Mouse (Mus musculus) embryonic facial prominence, embryonic 12.5 days (tissue): ENCODE data around the gene Wdr20. TPM values are rescaled to one million over a fixed set of nuclear protein-coding genes. Genes with fewer than 3 reads are reported as not detected.
"Not testable (repeated sequence)": the region's sequence is repeated elsewhere in the genome, so short reads cannot be mapped to it uniquely, and the experiment has no call there.

Experiments
- ATAC-seq: fragments of 200-750 bp; cut with Nextera tagmentation; 2 replicates; pipeline ENCODE4 v1.8.0; 2017; ENCODE audit not compliant: insufficient number of reproducible peaks, insufficient read depth, low FRiP score, low TSS enrichment
- H3K27ac ChIP-seq: fragments of 300-500 bp; sonication (generic); 2 replicates; pipeline ENCODE4 v1.5.1; 2016; ENCODE audit warnings: mild to moderate bottlenecking
- H3K27me3 ChIP-seq: fragments of 300-500 bp; sonication (generic); 2 replicates; pipeline ENCODE4 v1.6.1; 2016; ENCODE audit warnings: mild to moderate bottlenecking, moderate library complexity
- H3K36me3 ChIP-seq: fragments of 300-500 bp; sonication (generic); 2 replicates; pipeline ENCODE4 v1.6.1; 2016; ENCODE audit warnings: mild to moderate bottlenecking
- H3K4me1 ChIP-seq: fragments of 300-500 bp; sonication (generic); 2 replicates; pipeline ENCODE4 v1.6.1; 2016
- H3K4me2 ChIP-seq: fragments of 300-500 bp; sonication (generic); replicated peaks from 2 replicates; pipeline ENCODE4 v1.6.1; 2016; ENCODE audit warnings: mild to moderate bottlenecking, moderate library complexity
- H3K4me3 ChIP-seq: fragments of 300-500 bp; sonication (generic); 2 replicates; pipeline ENCODE4 v1.5.1; 2016; ENCODE audit warnings: mild to moderate bottlenecking
- H3K9ac ChIP-seq: fragments of 300-500 bp; sonication (generic); 2 replicates; pipeline ENCODE4 v1.6.1; 2016; ENCODE audit warnings: mild to moderate bottlenecking, moderate library complexity
- H3K9me3 ChIP-seq: fragments of 300-500 bp; sonication (generic); 2 replicates; pipeline ENCODE4 v1.6.1; 2016; ENCODE audit warnings: mild to moderate bottlenecking, moderate library complexity
- WGBS: fragments of 180-500 bp; shearing (Covaris S2); methylation state at CpG from one replicate; pipeline ENCODE4 v1.1.7; 2016; 5-methylcytosine and 5-hydroxymethylcytosine counted together
- polyA plus RNA-seq: library from polyadenylated mRNA; unstranded; fragments of >200 nt; fragmentation: Nextera tagmentation; extraction: Ambion mirVana; gene quantifications from 2 replicates; pipeline ENCODE4 v1.2.1, GENCODE M21; 2016

Wdr20 gene
- polyA plus RNA-seq, result 30.1 and 31.7 TPM in 2 replicates

DNA sequence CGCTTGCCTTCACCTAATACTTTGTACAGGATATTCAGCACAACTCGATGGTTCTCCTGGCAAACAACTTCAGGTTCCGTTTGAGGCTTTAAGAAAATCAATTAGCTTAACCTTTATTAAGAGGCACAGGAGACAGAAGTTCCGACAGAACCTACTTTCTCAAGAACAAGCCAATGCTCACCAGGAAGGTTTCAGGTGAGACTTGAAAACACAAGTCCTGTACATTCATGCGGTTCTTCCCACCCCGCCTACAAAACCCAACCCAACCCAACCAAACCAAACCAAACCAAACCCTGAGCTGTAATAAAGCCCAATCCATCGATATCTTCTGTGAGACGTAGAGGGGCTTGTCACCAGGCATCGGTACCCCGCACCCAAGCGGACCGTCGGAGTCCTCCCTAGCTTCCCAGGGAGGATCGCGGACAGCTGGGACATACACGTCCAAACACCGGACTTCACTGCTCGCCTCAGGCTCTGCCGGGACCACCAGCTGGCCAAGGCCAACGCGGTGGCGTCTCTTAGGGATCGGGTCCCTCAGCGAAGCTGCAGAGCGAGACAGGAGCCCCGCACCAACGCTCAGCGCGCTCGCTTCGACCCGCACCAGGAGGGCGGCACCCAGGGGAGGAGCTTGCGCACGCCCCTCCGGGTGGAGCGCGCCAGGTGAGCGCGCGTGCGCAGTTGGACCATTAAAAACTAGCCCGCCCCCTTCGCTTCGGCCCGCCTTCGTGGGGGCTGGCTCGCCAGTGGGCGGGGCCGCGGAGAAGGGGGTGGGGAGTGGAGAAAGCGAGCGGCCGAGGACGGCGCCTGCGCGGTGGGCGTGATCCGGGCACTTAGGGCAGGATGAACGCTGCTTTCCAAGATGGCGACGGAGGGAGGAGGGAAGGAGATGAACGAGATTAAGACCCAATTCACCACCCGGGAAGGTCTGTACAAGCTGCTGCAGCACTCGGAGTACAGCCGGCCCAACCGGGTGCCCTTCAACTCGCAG lies at the start of gene Wdr20:
Gene Wdr20 (plus strand): TSS at position 775 of the 988 bp plus-strand sequence.
- WGBS, result 2% methylated on average over 68 of the region's 69 CpGs
- Histone ChIP-seq H3K36me3 (no peaks in the 10 kb centered on the region), H3K27me3 (no peaks in the 10 kb centered on the region), H3K4me2 (peak within 1 kb of the TSS; percentile 82), H3K9me3 (no peaks in the 10 kb centered on the region), H3K27ac (peak within 1 kb of the TSS; percentile 87), H3K9ac (peak within 1 kb of the TSS; percentile 92), H3K4me3 (peak within 1 kb of the TSS; percentile 84), H3K4me1 (peaks cover 13% of the 10 kb centered on the region)
- ATAC-seq, result peak; percentile 92

DNA sequence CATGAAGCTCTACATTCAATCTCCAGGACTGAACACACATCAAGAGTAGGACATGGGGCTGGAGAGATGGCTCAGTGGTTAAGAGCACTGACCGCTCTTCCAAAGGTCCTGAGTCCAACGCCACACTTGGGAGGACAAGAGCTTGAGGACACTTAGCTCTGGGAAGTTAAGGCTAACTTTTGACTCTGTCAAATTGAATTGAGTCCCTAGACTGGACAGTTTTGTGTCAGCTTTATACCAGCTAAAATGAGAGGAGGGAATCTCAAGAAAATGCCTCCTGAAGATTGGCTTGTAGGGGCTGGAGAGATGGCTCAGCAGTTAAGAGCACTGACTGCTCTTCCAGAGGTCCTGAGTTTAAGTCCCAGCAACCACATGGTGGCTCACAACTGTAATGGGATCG lies 48.8 kb upstream of the Wdr20 start:
- H3K27me3 ChIP-seq, H3K4me1 ChIP-seq, ATAC-seq, H3K9ac ChIP-seq, H3K4me2 ChIP-seq, H3K4me3 ChIP-seq, H3K27ac ChIP-seq, H3K9me3 ChIP-seq: not testable (repeated sequence)
- WGBS, result 93% methylated on average over 3 of the region's 3 CpGs
- peaks cover 54% of the 10 kb centered on the region for H3K36me3 ChIP-seq

DNA sequence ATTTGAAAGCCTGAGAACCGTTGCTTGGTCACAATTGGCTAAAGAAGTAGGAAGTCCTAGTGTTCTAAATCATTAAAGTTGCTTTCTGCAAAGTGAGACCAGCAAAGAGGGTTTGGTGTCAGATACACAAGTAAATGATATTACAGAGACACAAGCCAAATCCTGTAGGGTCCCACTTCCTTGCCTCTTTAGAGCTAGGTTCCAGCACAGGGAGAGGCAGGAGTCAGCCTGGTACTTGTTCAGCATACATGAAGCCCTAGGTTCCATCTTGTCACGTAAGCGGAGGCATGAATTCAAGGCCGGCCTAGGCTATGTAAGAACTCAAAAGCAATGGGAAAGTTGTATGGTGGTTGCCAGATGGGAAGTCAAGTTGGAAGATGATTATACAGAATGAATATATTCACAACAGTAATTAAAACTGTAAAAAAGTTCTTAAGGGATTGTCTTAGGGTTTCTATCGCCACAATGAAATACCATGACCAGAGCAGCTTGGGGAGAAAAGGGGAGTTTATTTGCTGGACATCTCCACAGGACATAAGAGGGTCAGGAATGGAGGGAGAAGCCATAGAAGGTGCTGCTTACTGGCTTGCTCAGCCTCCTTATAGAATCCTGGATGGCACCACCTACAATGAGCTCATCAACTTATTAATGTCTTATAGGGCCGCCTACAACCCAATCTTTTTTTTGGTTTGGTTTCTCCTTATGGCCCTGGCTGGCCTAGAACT lies 47.7 kb upstream of the Wdr20 start:
- H3K27me3 ChIP-seq, result no peaks in the 10 kb centered on the region
- WGBS, result 88% methylated on average over 6 of the region's 6 CpGs
- no peak overlapping the region for H3K9ac ChIP-seq
- no peak overlapping the region for H3K4me3 ChIP-seq
- no peak overlapping the region for H3K4me2 ChIP-seq
- ATAC-seq, result no peak
- no peaks in the 10 kb centered on the region for H3K9me3 ChIP-seq
- H3K27ac ChIP-seq, result no peak overlapping the region
- H3K36me3 ChIP-seq, result peaks cover 61% of the 10 kb centered on the region
- peaks cover 12% of the 10 kb centered on the region for H3K4me1 ChIP-seq

DNA sequence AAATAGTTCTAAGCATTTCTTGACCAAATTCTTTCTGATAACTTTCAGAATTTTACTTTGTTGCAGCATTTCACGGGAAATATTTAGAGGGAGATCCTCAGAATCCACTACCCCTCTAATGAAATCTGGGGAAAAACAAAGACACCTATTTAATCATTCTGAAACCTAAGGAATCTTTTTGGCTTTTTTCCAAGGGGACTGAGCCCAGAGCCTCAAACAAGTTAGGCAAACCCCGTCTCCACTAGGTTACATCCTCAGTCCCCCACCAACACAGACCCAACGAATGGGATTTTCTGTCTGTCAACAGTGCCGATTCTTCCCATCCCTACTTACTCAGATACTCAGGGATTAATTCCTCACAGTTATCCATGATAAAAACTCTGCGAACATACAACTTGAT lies 44.4 kb upstream of the Wdr20 start:
- not testable (repeated sequence) for H3K4me3 ChIP-seq, H3K4me2 ChIP-seq

DNA sequence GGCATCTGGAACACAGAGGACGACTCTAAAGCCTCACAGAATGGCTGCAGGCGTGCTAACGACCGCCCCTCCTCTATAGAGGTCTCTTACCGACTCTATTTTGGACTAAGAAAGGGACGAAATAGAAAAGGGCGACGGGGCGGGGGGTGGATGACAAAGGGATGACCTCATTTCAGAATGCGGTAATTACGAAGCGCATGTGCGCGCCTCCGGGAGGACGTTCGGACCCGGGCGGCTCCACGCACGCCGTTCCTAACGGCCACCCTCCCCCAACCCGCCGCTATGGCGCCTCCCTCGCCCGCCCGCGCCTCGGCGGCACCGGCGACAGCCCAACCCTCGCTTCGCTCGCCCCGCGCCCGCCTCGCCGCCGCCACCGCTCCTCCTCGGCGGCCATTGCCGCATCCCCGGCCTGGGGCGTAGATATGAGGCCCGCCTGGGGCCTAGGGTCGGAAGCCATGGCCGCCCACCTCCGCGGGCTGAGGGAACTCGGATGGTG lies 42.0 kb upstream of the Wdr20 start:
- peaks cover 12% of the 10 kb centered on the region for H3K4me1 ChIP-seq
- H3K36me3 ChIP-seq, result peaks cover 27% of the 10 kb centered on the region
- H3K27me3 ChIP-seq, result no peaks in the 10 kb centered on the region
- 1% methylated on average over 43 of the region's 55 CpGs for WGBS
- peak overlapping the region; percentile 62 for H3K4me2 ChIP-seq
- H3K4me3 ChIP-seq, result peak overlapping the region; percentile 98
- peak; percentile 29 for ATAC-seq
- H3K27ac ChIP-seq, result peak overlapping the region; percentile 94
- peak overlapping the region; percentile 99 for H3K9ac ChIP-seq
- H3K9me3 ChIP-seq, result no peaks in the 10 kb centered on the region

More for the DNA sequence above, 44.4 kb upstream of the Wdr20 start:
- WGBS, result 85% methylated on average over 5 of the region's 5 CpGs
- H3K9me3 ChIP-seq, H3K27ac ChIP-seq, H3K27me3 ChIP-seq, H3K4me1 ChIP-seq, H3K9ac ChIP-seq, ATAC-seq: not testable (repeated sequence)
- peaks cover 51% of the 10 kb centered on the region for H3K36me3 ChIP-seq

DNA sequence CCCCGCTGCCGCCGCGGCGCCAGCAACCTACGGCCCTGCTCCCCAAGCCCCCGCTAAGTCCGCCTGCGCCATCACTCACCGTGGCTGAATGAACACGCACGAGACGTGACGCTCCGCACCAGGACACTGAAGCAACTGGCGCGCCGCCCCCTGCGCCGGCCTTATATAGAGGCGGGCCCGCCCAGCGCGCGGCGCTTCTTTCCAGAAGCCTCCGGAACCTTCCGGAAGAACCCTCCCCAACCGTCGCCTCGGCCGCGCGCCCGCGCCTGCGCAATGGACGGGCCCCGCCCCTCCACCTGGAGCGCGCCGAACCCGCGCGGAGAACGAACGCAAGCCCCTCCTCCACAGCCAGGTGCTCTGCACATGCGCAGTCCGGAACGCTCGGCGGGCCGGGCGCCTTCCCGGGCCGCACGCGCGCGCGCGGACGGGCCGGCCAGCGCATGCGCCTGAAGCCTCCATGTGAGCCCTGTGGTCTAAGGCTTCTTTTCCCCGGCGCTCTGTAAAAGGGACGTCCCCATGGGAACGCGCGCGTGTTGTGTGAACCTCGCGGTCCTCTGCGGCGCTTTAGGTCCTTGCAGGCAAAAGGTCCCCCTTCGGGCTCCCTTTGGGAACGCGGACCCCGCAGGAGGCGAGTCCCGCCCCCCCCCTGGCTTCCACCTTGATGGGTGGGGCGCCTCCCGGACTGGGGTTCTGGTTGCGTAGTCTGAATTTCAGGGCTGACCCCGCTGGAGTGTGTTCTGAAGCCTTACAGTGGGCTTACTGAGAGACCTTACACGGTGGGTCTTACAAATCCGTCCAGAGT lies 41.4 kb upstream of the Wdr20 start:
- Histone ChIP-seq H3K36me3 (peaks cover 26% of the 10 kb centered on the region), H3K27me3 (no peaks in the 10 kb centered on the region), H3K9ac (peak overlapping the region; percentile 99), H3K4me1 (peaks cover 12% of the 10 kb centered on the region), H3K4me3 (peak overlapping the region; percentile 98), H3K27ac (peak overlapping the region; percentile 94), H3K9me3 (no peaks in the 10 kb centered on the region), H3K4me2 (peak overlapping the region; percentile 62)
- peak; percentile 86 for ATAC-seq
- under 1% methylated on average over 89 of the region's 89 CpGs for WGBS

DNA sequence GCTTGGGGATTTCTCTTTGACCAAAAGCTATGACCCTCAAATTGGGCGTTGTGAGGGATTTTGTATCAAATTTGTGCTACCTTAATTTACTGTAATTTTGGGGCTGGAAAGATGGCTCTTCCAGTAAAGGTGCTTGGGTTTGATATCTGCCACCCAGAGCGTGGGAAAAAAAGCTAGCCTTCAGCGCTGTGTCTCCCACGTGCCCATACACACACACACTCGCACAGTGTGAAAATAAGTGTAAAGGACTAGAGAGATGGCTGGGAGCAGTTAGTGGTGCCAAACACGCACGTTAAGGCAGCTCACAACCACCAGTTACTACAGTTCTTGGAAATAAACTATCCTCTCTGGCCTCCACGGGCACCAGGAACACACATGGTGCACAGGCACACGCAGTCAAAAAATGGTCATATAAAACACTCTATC lies 40.8 kb upstream of the Wdr20 start:
- H3K4me1 ChIP-seq, result peaks cover 12% of the 10 kb centered on the region
- H3K27me3 ChIP-seq, result no peaks in the 10 kb centered on the region
- peaks cover 20% of the 10 kb centered on the region for H3K36me3 ChIP-seq
- WGBS, result 53% methylated on average over 9 of the region's 9 CpGs
- H3K4me2 ChIP-seq, result peak overlapping the region; percentile 62
- peak overlapping the region; percentile 98 for H3K4me3 ChIP-seq
- no peak for ATAC-seq
- peak overlapping the region; percentile 94 for H3K27ac ChIP-seq
- H3K9me3 ChIP-seq, result no peaks in the 10 kb centered on the region
- peak overlapping the region; percentile 99 for H3K9ac ChIP-seq

DNA sequence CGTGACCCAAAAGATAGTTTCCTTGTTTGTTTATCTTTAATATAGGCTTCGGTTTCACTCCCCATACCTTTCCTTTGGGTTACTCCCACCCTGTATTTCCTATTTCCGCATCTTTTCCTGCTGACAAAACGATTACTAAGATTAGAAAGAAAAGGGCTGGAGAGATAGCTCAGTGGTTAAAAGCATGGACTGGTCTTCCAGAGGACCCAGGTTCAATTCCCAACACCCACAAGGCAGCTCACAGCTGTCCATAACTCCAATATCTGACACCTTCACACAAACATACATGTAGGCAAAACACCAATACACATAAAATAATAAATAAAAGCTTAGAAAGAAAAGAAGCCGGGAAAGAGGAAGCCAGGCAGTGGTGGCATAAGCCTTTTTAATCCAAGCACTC lies 40.3 kb upstream of the Wdr20 start:
- peaks cover 18% of the 10 kb centered on the region for H3K36me3 ChIP-seq
- H3K27ac ChIP-seq, result no peak overlapping the region
- H3K9me3 ChIP-seq, result no peaks in the 10 kb centered on the region
- no peak overlapping the region for H3K9ac ChIP-seq
- peaks cover 12% of the 10 kb centered on the region for H3K4me1 ChIP-seq
- 71% methylated on average over 5 of the region's 5 CpGs for WGBS
- ATAC-seq, result no peak
- no peaks in the 10 kb centered on the region for H3K27me3 ChIP-seq
- H3K4me2 ChIP-seq, result no peak overlapping the region
- H3K4me3 ChIP-seq, result no peak overlapping the region

DNA sequence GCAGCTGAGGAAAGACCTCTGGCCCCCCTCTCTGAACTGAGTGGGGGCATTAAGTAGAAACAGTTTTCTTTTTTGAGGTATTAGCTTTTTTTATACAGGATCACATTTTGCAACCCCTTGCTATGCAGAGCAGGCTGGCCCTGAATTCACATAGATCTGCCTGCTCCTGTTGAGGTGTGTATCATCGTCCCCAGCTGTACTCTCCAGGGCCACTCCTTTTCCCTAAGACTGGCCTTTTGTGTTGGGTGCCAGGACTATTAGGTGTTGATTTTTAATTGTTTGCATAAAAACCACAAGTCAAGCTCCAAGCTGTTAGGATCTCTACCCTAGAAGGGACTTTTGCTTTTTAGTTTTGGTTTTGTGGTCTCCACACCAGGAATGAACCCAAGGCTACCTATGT lies 39.7 kb upstream of the Wdr20 start:
- WGBS, result 90% methylated on average over 1 of the region's 1 CpGs
- Histone ChIP-seq H3K27ac (no peak overlapping the region), H3K9ac (no peak overlapping the region), H3K27me3 (no peaks in the 10 kb centered on the region), H3K36me3 (peaks cover 14% of the 10 kb centered on the region), H3K4me3 (no peak overlapping the region), H3K4me1 (peaks cover 13% of the 10 kb centered on the region), H3K9me3 (no peaks in the 10 kb centered on the region), H3K4me2 (no peak overlapping the region)
- ATAC-seq, result no peak

DNA sequence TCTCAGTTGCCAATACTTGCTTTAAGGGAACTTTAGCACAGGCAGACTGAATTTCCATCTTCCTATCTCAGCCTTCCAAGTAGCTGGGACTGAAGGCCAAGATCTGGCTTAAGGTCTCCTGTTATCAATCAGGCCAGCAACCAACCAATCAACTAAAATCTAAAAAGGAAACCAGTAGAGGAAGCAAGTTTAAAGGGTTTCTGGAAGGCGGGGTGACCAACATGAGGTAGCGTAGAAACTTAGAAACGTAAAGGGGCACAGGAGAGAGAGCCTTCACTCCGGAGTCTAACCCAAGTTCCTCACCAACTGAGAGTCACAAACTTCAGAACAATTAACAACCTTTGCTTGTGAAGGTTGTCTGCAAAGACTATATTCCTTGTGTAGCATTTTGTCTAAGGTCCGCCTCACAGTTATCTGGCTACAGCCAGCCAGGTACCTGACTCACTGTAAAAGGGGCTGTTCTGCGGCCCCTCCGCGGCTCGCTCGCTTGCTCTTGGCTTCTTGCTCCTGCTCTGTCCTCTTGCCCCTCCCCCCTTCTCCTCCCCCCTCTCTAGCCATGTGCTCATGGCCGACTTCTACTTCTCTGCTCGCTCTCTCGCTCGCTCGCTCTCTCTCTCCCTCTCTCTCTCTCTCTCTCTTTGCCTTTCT lies 39.1 kb upstream of the Wdr20 start:
- Histone ChIP-seq H3K4me2 (no peak overlapping the region; the same call in 1 of the 2 replicates), H3K27ac (no peak overlapping the region), H3K9me3 (no peaks in the 10 kb centered on the region), H3K36me3 (peaks cover 10% of the 10 kb centered on the region), H3K4me1 (peaks cover 16% of the 10 kb centered on the region), H3K9ac (no peak overlapping the region), H3K4me3 (no peak overlapping the region), H3K27me3 (no peaks in the 10 kb centered on the region)
- no peak for ATAC-seq
- WGBS, result 42% methylated on average over 15 of the region's 15 CpGs

DNA sequence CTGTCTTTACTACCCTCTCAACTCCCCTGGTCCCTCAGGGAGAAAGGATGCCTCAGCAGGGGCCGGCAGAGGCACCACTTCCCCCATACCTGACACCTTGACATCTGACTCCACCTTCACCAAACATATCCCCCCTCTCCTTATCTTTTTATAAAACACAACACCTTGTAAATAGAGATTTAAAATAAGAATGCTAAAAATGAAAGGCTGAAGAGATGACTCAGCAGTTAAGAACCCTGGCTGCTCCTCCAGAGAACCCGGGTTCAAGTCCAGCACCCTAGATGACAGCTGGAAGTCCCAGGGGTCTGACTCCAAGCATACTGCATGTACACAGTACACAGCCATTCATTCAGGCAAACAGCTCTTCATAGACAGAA lies 38.6 kb upstream of the Wdr20 start:
- no peak overlapping the region; the same call in 1 of the 2 replicates for H3K4me2 ChIP-seq
- H3K4me1 ChIP-seq, result peaks cover 16% of the 10 kb centered on the region
- H3K9ac ChIP-seq, result no peak overlapping the region
- no peak overlapping the region for H3K27ac ChIP-seq
- H3K27me3 ChIP-seq, result no peaks in the 10 kb centered on the region
- WGBS, result 62% methylated on average over 2 of the region's 2 CpGs
- H3K4me3 ChIP-seq, result no peak overlapping the region
- peaks cover 7% of the 10 kb centered on the region for H3K36me3 ChIP-seq
- no peak for ATAC-seq
- no peaks in the 10 kb centered on the region for H3K9me3 ChIP-seq
